Comparison of ENCODE assay signal across 22 mouse cellular contexts in the genomic region with DNA sequence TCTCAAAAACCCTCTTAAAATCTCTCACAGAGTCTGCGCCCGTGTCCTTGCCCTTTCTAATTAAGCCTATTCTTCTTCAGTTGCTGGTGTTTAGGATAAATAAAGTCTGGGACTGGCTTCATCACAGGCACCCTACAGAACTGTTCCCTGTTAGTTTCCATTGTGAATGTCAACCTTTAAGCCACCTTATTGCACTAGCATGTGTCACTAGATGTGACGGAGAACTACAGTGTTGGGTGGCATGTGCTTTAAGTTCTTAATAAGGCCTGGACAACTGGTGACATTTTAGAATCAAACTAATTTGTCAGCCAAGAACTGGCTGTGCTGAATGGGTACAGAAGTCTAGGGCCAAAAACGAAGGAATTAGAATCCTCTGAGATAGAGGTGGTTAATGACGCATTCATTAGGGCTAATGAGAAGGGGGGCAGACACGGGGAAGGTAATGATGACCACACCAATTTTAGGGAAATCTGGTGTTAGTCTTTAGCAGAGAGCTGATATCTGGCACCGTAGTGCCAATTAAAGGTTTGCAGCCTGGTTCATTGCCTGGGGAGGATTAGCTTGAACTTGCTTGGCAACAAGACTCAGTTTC.
A peak's percentile ranks its signal among the peaks of the same experiment; 100 is the strongest.
DNase-seq lines count a peak whose midpoint lies in the region; ATAC-seq and TF ChIP-seq lines count a peak whose summit lies in the region.
"Had no signal": no experiment of that assay in that cellular context is flagged by ENCODE, and none has a peak within 500 bp of the region (broad histone marks: within the 10 kb centered on the region; RNA-seq: fewer than 3 reads in every experiment).

No protein-coding gene starts in this region.

- DNase-seq in forebrain, embryonic 11.5 days (ENCODE audit: low spot score): no peak
- no peak for DNase-seq in forebrain, postnatal 0 days
- DNase-seq in layer of hippocampus, adult 9-11 months: peak; percentile 8
- DNase-seq in layer of hippocampus, adult 8-10 months (ENCODE audit: low spot score in 2 of 2): no peak
- DNase-seq in right cerebral cortex, adult 18-20 months: no peak
- DNase-seq: adrenal gland, adult 8-10 months; adrenal gland, postnatal 25 days; cerebellum, adult 18-20 months; cerebellum, adult 9-10 months; cerebellum, postnatal 14 days; gastrocnemius, postnatal 25 days; heart, adult 18-20 months; heart, postnatal 10 days; heart, postnatal 36 days had no signal

- H3K9me3 ChIP-seq in forebrain, embryonic 11.5 days (ENCODE audit: control insufficient read depth, low read length): no peaks in the 10 kb centered on the region
- H3K9me3 ChIP-seq in forebrain, postnatal 0 days (ENCODE audit: low read length): no peaks in the 10 kb centered on the region
- no peaks in the 10 kb centered on the region for H3K9me3 ChIP-seq in forebrain, embryonic 16.5 days (ENCODE audit: control insufficient read depth, low read length)
- H3K9me3 ChIP-seq: heart, embryonic 12.5 days; heart, embryonic 15.5 days; hindbrain, embryonic 10.5 days; hindbrain, embryonic 13.5 days; intestine, embryonic 15.5 days had no signal

- TF ChIP-seq CTCF in forebrain, postnatal 0 days (IDR thresholded peaks at IDR 0.05; ENCODE audit: low read depth): no peak

- H3K4me3 ChIP-seq in forebrain, embryonic 11.5 days (ENCODE audit: low read depth, low read length): no peak overlapping the region
- no peak overlapping the region for H3K4me3 ChIP-seq in forebrain, postnatal 0 days (ENCODE audit: low read depth, low read length)
- no peak overlapping the region for H3K4me3 ChIP-seq in forebrain, embryonic 16.5 days (replicated peaks; ENCODE audit: low read length)
- H3K4me3 ChIP-seq: heart, embryonic 12.5 days; heart, embryonic 15.5 days; hindbrain, embryonic 10.5 days; hindbrain, embryonic 13.5 days; intestine, embryonic 15.5 days had no signal

- H3K9ac ChIP-seq in forebrain, embryonic 11.5 days (ENCODE audit: low read length): no peak overlapping the region
- no peak overlapping the region for H3K9ac ChIP-seq in forebrain, postnatal 0 days
- H3K9ac ChIP-seq in forebrain, embryonic 16.5 days (replicated peaks; ENCODE audit: low read depth, low read length): no peak overlapping the region
- H3K9ac ChIP-seq: heart, embryonic 12.5 days; heart, embryonic 15.5 days; hindbrain, embryonic 13.5 days; intestine, embryonic 15.5 days had no signal

- H3K4me1 ChIP-seq in forebrain, embryonic 11.5 days (replicated peaks; ENCODE audit: control insufficient read depth, insufficient read depth, low read length): no peaks in the 10 kb centered on the region
- no peaks in the 10 kb centered on the region for H3K4me1 ChIP-seq in forebrain, postnatal 0 days (ENCODE audit: insufficient read depth)
- no peaks in the 10 kb centered on the region for H3K4me1 ChIP-seq in forebrain, embryonic 16.5 days (replicated peaks; ENCODE audit: control insufficient read depth, insufficient read depth, low read length)
- H3K4me1 ChIP-seq: heart, embryonic 12.5 days; heart, embryonic 15.5 days; hindbrain, embryonic 10.5 days; hindbrain, embryonic 13.5 days; intestine, embryonic 15.5 days had no signal

- WGBS in forebrain, embryonic 11.5 days: 58% methylated on average over 7 of the region's 7 CpGs
- 30% methylated on average over 7 of the region's 7 CpGs for WGBS in forebrain, postnatal 0 days
- 21% methylated on average over 7 of the region's 7 CpGs for WGBS in forebrain, embryonic 16.5 days

- ATAC-seq in forebrain, embryonic 11.5 days (replicated peaks; ENCODE audit: low FRiP score): peak; percentile 71; the same call in 1 of the 2 replicates
- no peak for ATAC-seq in forebrain, postnatal 0 days
- ATAC-seq in forebrain, embryonic 16.5 days: peak; percentile 75
- ATAC-seq: activated CD4-positive, CD25-positive, alpha-beta regulatory T cell, adult 4 months; hindbrain, embryonic 16.5 days; intestine, embryonic 15.5 days had no signal

- H3K27me3 ChIP-seq in forebrain, embryonic 11.5 days (ENCODE audit: control insufficient read depth, insufficient read depth, low read length): no peaks in the 10 kb centered on the region
- H3K27me3 ChIP-seq in forebrain, postnatal 0 days (ENCODE audit: insufficient read depth, low read length): no peaks in the 10 kb centered on the region
- H3K27me3 ChIP-seq in forebrain, embryonic 16.5 days (replicated peaks; ENCODE audit: control insufficient read depth, insufficient read depth, low read length): no peaks in the 10 kb centered on the region
- H3K27me3 ChIP-seq: heart, embryonic 12.5 days; heart, embryonic 15.5 days; hindbrain, embryonic 13.5 days; intestine, embryonic 15.5 days had no signal

- no peaks in the 10 kb centered on the region for H3K36me3 ChIP-seq in forebrain, embryonic 11.5 days (ENCODE audit: control insufficient read depth, insufficient read depth, low read length)
- no peaks in the 10 kb centered on the region for H3K36me3 ChIP-seq in forebrain, postnatal 0 days (ENCODE audit: insufficient read depth)
- no peaks in the 10 kb centered on the region for H3K36me3 ChIP-seq in forebrain, embryonic 16.5 days (ENCODE audit: control insufficient read depth, insufficient read depth)
- H3K36me3 ChIP-seq: heart, embryonic 12.5 days; heart, embryonic 15.5 days; hindbrain, embryonic 10.5 days; hindbrain, embryonic 13.5 days; intestine, embryonic 15.5 days had no signal

- H3K4me2 ChIP-seq in forebrain, embryonic 11.5 days (ENCODE audit: low read depth, low read length, severe bottlenecking): no peak overlapping the region
- no peak overlapping the region for H3K4me2 ChIP-seq in forebrain, postnatal 0 days (ENCODE audit: low read depth)
- no peak overlapping the region for H3K4me2 ChIP-seq in forebrain, embryonic 16.5 days (ENCODE audit: low read length)
- H3K4me2 ChIP-seq: heart, embryonic 12.5 days; heart, embryonic 15.5 days; hindbrain, embryonic 13.5 days; intestine, embryonic 15.5 days had no signal

- H3K27ac ChIP-seq in forebrain, embryonic 11.5 days (ENCODE audit: low read depth, low read length): no peak overlapping the region
- H3K27ac ChIP-seq in forebrain, postnatal 0 days (ENCODE audit: low read depth, low read length): no peak overlapping the region
- no peak overlapping the region for H3K27ac ChIP-seq in forebrain, embryonic 16.5 days (ENCODE audit: low read length)
- H3K27ac ChIP-seq: heart, embryonic 15.5 days; hindbrain, embryonic 10.5 days; hindbrain, embryonic 13.5 days; intestine, embryonic 15.5 days had no signal
